Mouse (Mus musculus) limb, embryonic 14.5 days (tissue): ENCODE measurements around the gene E130208F15Rik. TPM values are rescaled to one million over a fixed set of nuclear protein-coding genes. Genes with fewer than 3 reads are reported as not detected.

ENCODE experiments used
- ATAC-seq: fragments of 200-750 bp; cut with Nextera tagmentation; 2 replicates; pipeline ENCODE4 v1.8.0; 2017; ENCODE audit warnings: low read depth, moderate number of reproducible peaks, moderate TSS enrichment; ENCODE audit not compliant: low FRiP score
- DNase-seq: peaks from one replicate; pipeline ENCODE4 v3.0.0-alpha.2; 2015; ENCODE audit warnings: low spot score
- H3K27ac ChIP-seq: fragments of 300-500 bp; sonication (generic); replicated peaks from 2 replicates; pipeline ENCODE4 v1.5.1; 2014; ENCODE audit warnings: low read depth, mild to moderate bottlenecking, low read length, moderate library complexity, mixed read lengths
- H3K27me3 ChIP-seq: fragments of 300-500 bp; sonication (generic); 2 replicates; pipeline ENCODE4 v1.6.1; 2014; ENCODE audit warnings: low read length, mixed read lengths; ENCODE audit not compliant: control insufficient read depth, insufficient read depth
- H3K36me3 ChIP-seq: fragments of 300-500 bp; sonication (generic); 2 replicates; pipeline ENCODE4 v1.6.1; 2014; ENCODE audit warnings: mild to moderate bottlenecking, low read length, moderate library complexity, mixed read lengths; ENCODE audit not compliant: control insufficient read depth, insufficient read depth
- H3K4me1 ChIP-seq: fragments of 300-500 bp; sonication (generic); 2 replicates; pipeline ENCODE4 v1.6.1; 2014; ENCODE audit warnings: antibody characterized with exemption, low read length, mixed read lengths; ENCODE audit not compliant: control insufficient read depth, insufficient read depth
- H3K4me2 ChIP-seq: fragments of 300-500 bp; sonication (generic); replicated peaks from 2 replicates; pipeline ENCODE4 v1.6.1; 2014; ENCODE audit warnings: low read depth, mild to moderate bottlenecking, low read length, moderate library complexity; ENCODE audit not compliant: severe bottlenecking
- H3K4me3 ChIP-seq: fragments of 300-500 bp; sonication (generic); replicated peaks from 2 replicates; pipeline ENCODE4 v1.5.1; 2014; ENCODE audit warnings: low read length
- H3K9ac ChIP-seq: fragments of 300-500 bp; sonication (generic); 2 replicates; pipeline ENCODE4 v1.6.1; 2014; ENCODE audit warnings: mild to moderate bottlenecking, low read depth, low read length, moderate library complexity; ENCODE audit not compliant: severe bottlenecking
- H3K9me3 ChIP-seq: fragments of 300-500 bp; sonication (generic); 2 replicates; pipeline ENCODE4 v1.6.1; 2016; ENCODE audit warnings: low read length; ENCODE audit not compliant: control insufficient read depth
- POLR2A ChIP-seq: fragments of 200-500 bp; IDR thresholded peaks from 2 replicates; pipeline ENCODE4 v1.8.0; 2012; ENCODE audit warnings: inconsistent platforms, mild to moderate bottlenecking, moderate library complexity, borderline replicate concordance; ENCODE audit not compliant: insufficient read depth, insufficient read length; ENCODE audit errors: extremely low read depth
- WGBS: fragments of 180-500 bp; shearing (Covaris S2); extraction: QIAGEN DNeasy Blood & Tissue Kit; methylation state at CpG from one replicate; pipeline ENCODE4 v1.1.7; 2014; 5-methylcytosine and 5-hydroxymethylcytosine counted together
- polyA plus RNA-seq, 2 experiments: library from polyadenylated mRNA; depleted of rRNA in 1 of 2; stranded (reverse) in 1 of 2; unstranded in 1 of 2; fragments of >200 nt; fragmentation: Nextera tagmentation in 1 of 2; extraction: Ambion mirVana in 1 of 2; gene quantifications; 2 replicates each; pipeline versions ENCODE4 v1.2.1 to v1.2.3; 2012 to 2014

The E130208F15Rik gene
- polyA plus RNA-seq, 2 experiments: 0.98 TPM; not detected in 1

GRCm38 (mm10) chr7:30336384-30336783 is 14.8 kb downstream of the E130208F15Rik start:
- peak; percentile 90 for DNase-seq
- no peak overlapping the region for H3K4me2 ChIP-seq
- whole genome bisulfite sequencing: 4% methylated on average over 9 of the region's 9 CpGs
- H3K9ac ChIP-seq: no peak overlapping the region
- no peak for TF ChIP-seq POLR2A
- no peaks in the 10 kb centered on the region for H3K4me1 ChIP-seq
- peaks cover 6% of the 10 kb centered on the region; the same call in 1 of the 2 replicates for H3K27me3 ChIP-seq
- H3K27ac ChIP-seq: no peak overlapping the region
- no peaks in the 10 kb centered on the region for H3K9me3 ChIP-seq
- no peak overlapping the region for H3K4me3 ChIP-seq
- no peaks in the 10 kb centered on the region for H3K36me3 ChIP-seq
- ATAC-seq: no peak

- H3K9ac ChIP-seq: no peak overlapping the region
- no peaks in the 10 kb centered on the region for H3K9me3 ChIP-seq
- DNase-seq (no peak), ATAC-seq (no peak)
- 78% methylated on average over 5 of the region's 5 CpGs for WGBS
- H3K27me3 ChIP-seq: peaks cover 6% of the 10 kb centered on the region; the same call in 1 of the 2 replicates
- H3K36me3 ChIP-seq: no peaks in the 10 kb centered on the region
- H3K4me1 ChIP-seq: no peaks in the 10 kb centered on the region
- no peak overlapping the region for H3K27ac ChIP-seq
- H3K4me2 ChIP-seq: no peak overlapping the region
- TF ChIP-seq POLR2A: no peak
- H3K4me3 ChIP-seq: no peak overlapping the region
Observed at GRCm38 (mm10) chr7:30339432-30340109, 18.0 kb downstream of the E130208F15Rik start.

- Histone ChIP-seq H3K27ac (no peak overlapping the region), H3K36me3 (no peaks in the 10 kb centered on the region), H3K9me3 (no peaks in the 10 kb centered on the region), H3K9ac (no peak overlapping the region), H3K4me1 (no peaks in the 10 kb centered on the region), H3K4me2 (no peak overlapping the region), H3K4me3 (no peak overlapping the region), H3K27me3 (peaks cover 19% of the 10 kb centered on the region)
- no peak for ATAC-seq
- TF ChIP-seq POLR2A: no peak
- DNase-seq: peak; percentile 90
- WGBS: 28% methylated on average over 21 of the region's 21 CpGs
Observed at GRCm38 (mm10) chr7:30346635-30347379, 25.3 kb downstream of the E130208F15Rik start.

GRCm38 (mm10) chr7:30347828-30348227 is 26.3 kb downstream of the E130208F15Rik start:
- H3K27me3 ChIP-seq: peaks cover 19% of the 10 kb centered on the region
- no peak overlapping the region for H3K4me2 ChIP-seq
- H3K4me1 ChIP-seq: no peaks in the 10 kb centered on the region
- H3K36me3 ChIP-seq: no peaks in the 10 kb centered on the region
- no peak for TF ChIP-seq POLR2A
- H3K4me3 ChIP-seq: no peak overlapping the region
- 3% methylated on average over 30 of the region's 30 CpGs for WGBS
- DNase-seq: peak; percentile 54
- H3K9me3 ChIP-seq: no peaks in the 10 kb centered on the region
- no peak overlapping the region for H3K9ac ChIP-seq
- no peak for ATAC-seq
- no peak overlapping the region for H3K27ac ChIP-seq

GRCm38 (mm10) chr7:30353279-30353822 is 31.8 kb downstream of the E130208F15Rik start:
- peaks cover 4% of the 10 kb centered on the region; the same call in 1 of the 2 replicates for H3K27me3 ChIP-seq
- WGBS: 11% methylated on average over 6 of the region's 6 CpGs
- no peaks in the 10 kb centered on the region for H3K9me3 ChIP-seq
- no peak overlapping the region for H3K27ac ChIP-seq
- DNase-seq (peak; percentile 71), ATAC-seq (no peak; the same call in 1 of the 2 replicates)
- no peak overlapping the region for H3K4me2 ChIP-seq
- H3K36me3 ChIP-seq: peaks cover 14% of the 10 kb centered on the region
- H3K9ac ChIP-seq: no peak overlapping the region
- no peaks in the 10 kb centered on the region for H3K4me1 ChIP-seq
- TF ChIP-seq POLR2A: no peak
- H3K4me3 ChIP-seq: no peak overlapping the region
